Mouse (Mus musculus): ENCODE measurements around the gene Mepce. TPM values are rescaled to one million over a fixed set of nuclear protein-coding genes. Genes with fewer than 3 reads are reported as not detected.

Mepce gene
- polyA plus RNA-seq, 1 experiment from 2014 or later, result 9.1 TPM

- peaks cover 12% of the 10 kb centered on the region; the same call in 1 of the 2 replicates for H3K27me3 ChIP-seq (replicated peaks; ENCODE audit: low read depth, poor library complexity, severe bottlenecking)
- H3K27ac ChIP-seq (replicated peaks), result no peak overlapping the region; the same call in 1 of the 2 replicates
- H3K4me1 ChIP-seq, result peaks cover 58% of the 10 kb centered on the region
- DNase-seq (ENCODE audit: low spot score), result no peak
- H3K36me3 ChIP-seq (replicated peaks), result peaks cover 53% of the 10 kb centered on the region
- no peaks in the 10 kb centered on the region for H3K9me3 ChIP-seq
- H3K4me3 ChIP-seq, result peak overlapping the region; percentile 95
- 85% methylated on average over 14 of the region's 14 CpGs for WGBS
Measured at GRCm38 (mm10) chr5:137784546-137784945, 2.9 kb downstream of the Mepce start.

DNA sequence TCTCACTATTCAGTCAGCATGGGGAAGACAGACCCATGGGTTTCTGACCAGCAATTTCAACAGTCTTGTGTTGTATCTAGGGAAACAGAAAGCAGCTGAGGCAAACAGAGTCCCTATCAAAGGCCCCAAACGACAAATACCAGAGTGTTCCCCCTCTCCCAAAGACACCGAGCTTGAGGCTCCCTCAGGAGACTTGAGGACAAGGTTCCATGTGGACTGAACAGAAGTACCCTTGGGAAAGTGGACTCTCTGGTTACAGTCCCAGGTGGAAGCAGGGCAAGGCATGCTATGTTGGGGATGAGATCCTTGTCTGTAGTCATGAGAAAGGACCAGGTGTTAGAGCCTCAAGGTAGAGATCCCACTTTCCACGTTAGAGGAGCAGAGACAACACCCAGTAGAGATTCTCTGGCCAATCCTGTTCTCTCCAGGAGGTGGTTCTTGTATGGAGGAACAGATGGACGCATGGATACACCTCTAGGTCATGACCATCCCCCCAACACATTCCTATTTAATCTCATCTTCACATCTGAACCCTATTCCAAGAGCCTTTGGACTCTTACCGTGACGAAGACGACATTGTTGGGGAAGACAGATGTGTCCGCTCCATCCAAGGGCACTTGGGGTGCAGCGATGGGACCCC is 3.4 kb downstream of the Mepce start:
- H3K36me3 ChIP-seq (replicated peaks), result peaks cover 53% of the 10 kb centered on the region
- no peak for DNase-seq (ENCODE audit: low spot score)
- peak overlapping the region; percentile 95 for H3K4me3 ChIP-seq
- peaks cover 63% of the 10 kb centered on the region for H3K4me1 ChIP-seq
- no peaks in the 10 kb centered on the region for H3K9me3 ChIP-seq
- no peak overlapping the region; the same call in 1 of the 2 replicates for H3K27ac ChIP-seq (replicated peaks)
- H3K27me3 ChIP-seq (replicated peaks; ENCODE audit: low read depth, poor library complexity, severe bottlenecking), result peaks cover 8% of the 10 kb centered on the region; the same call in 1 of the 2 replicates
- 82% methylated on average over 9 of the region's 9 CpGs for WGBS

DNA sequence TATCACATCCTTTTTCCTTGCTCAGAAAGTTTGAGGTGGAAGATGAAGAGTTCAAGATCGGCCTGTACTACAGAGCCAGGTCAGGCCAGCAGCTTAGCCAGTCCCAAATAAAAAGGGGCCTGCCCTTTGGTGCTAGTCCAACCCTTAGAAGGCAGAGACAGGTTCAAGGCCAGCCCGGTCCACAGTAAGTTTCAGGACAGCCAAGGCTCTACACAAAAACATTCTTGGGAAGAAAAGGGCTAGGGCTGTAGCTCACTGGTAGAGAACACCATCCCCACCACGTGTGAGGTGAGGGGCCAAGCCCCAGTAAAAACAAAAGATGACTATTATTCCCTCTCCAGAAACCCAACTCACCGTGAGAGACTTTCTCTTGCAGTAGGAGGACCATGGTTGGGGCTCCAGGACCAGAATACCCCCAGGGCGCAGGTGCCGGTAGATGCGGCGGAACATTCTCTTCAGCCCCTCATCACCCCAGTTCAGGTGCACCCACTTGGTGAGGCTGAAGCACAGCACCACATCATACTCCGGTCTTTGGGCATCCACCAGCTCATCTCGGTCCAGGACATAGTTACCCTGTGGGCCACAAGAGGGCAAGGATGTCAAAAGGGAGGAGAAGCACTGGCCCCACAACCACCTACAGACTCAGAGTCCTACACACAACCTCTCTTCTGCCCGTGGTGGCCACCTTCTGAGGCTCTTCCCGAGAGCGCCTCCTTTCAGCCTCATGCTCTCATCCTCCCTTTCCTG is 4.5 kb downstream of the Mepce start:
- Histone ChIP-seq H3K9me3 (no peaks in the 10 kb centered on the region), H3K4me1 (peaks cover 66% of the 10 kb centered on the region), H3K4me3 (peak overlapping the region; percentile 95), H3K27me3 (replicated peaks; ENCODE audit: low read depth, poor library complexity, severe bottlenecking) (no peaks in the 10 kb centered on the region), H3K27ac (replicated peaks) (no peak overlapping the region), H3K36me3 (replicated peaks) (peaks cover 53% of the 10 kb centered on the region)
- WGBS, result 87% methylated on average over 13 of the region's 13 CpGs
- DNase-seq (ENCODE audit: low spot score), result no peak

- Histone ChIP-seq H3K4me1 (peaks cover 66% of the 10 kb centered on the region), H3K9me3 (no peaks in the 10 kb centered on the region), H3K27ac (replicated peaks) (no peak overlapping the region), H3K4me3 (peak overlapping the region; percentile 13; the same call in 1 of the 2 replicates), H3K36me3 (replicated peaks) (peaks cover 53% of the 10 kb centered on the region), H3K27me3 (replicated peaks; ENCODE audit: low read depth, poor library complexity, severe bottlenecking) (no peaks in the 10 kb centered on the region)
- WGBS, result 94% methylated on average over 7 of the region's 7 CpGs
- DNase-seq (ENCODE audit: low spot score), result no peak
Measured at GRCm38 (mm10) chr5:137781661-137782060, 5.8 kb downstream of the Mepce start.

DNA sequence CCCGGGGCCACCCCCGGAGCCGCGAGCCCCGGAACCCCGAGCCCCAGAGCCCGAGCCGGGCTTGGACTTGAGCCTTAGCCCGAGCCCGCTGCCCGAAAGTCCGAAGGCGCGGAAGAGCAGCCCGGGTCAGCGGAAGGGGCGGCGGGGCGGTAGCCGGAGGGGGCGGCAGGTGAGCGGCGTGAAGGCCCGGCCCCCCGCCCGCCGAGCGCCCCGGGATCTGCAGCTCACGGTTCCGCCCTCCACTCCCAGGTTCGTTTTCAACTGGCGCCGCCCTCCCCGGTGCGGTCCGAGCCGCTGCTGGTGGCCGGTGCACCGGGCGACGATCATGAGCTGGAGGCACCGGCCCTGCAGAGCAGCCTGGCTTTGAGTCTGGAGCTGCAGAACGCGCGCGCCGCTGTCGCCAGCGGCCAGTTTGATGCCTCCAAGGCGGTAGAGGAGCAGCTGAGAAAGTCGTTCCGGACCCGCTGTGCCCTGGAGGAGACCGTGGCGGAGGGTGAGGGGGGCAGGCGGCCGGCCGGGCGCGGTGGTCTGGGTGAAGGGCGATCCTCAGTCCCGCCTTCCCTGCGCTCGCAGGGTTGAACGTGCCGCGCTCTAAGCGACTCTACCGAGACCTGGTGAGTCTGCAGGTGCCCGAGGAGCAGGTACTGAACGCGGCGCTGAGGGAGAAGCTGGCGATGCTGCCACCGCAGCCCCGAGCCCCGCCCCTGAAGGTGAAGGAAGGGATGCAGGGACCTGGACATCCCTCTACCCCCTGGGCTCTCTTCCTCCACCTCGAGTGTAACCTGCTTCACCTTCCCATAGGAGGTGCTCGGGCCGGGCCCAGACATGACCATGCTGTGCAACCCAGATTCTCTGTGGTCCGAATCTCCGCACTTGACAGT is 8.2 kb downstream of the Mepce start:
- H3K36me3 ChIP-seq (replicated peaks), result peaks cover 44% of the 10 kb centered on the region
- peak overlapping the region; percentile 96 for H3K4me3 ChIP-seq
- no peaks in the 10 kb centered on the region for H3K27me3 ChIP-seq (replicated peaks; ENCODE audit: low read depth, poor library complexity, severe bottlenecking)
- H3K27ac ChIP-seq (replicated peaks), result peak overlapping the region; percentile 93
- peak; percentile 53 for DNase-seq (ENCODE audit: low spot score)
- no peaks in the 10 kb centered on the region for H3K9me3 ChIP-seq
- WGBS, result under 1% methylated on average over 83 of the region's 83 CpGs
- H3K4me1 ChIP-seq, result peaks cover 56% of the 10 kb centered on the region

GRCm38 (mm10) chr5:137778635-137779034 is 8.8 kb downstream of the Mepce start, which contains the start of gene Ppp1r35:
Gene Ppp1r35 (plus strand): TSS chr5:137778849.
- H3K9me3 ChIP-seq, result no peaks in the 10 kb centered on the region
- H3K36me3 ChIP-seq (replicated peaks), result peaks cover 37% of the 10 kb centered on the region
- peaks cover 50% of the 10 kb centered on the region for H3K4me1 ChIP-seq
- peak within 1 kb of the TSS; percentile 93 for H3K27ac ChIP-seq (replicated peaks)
- no peaks in the 10 kb centered on the region for H3K27me3 ChIP-seq (replicated peaks; ENCODE audit: low read depth, poor library complexity, severe bottlenecking)
- DNase-seq (ENCODE audit: low spot score), result peak; percentile 97
- under 1% methylated on average over 31 of the region's 31 CpGs for WGBS
- H3K4me3 ChIP-seq, result peak within 1 kb of the TSS; percentile 96

GRCm38 (mm10) chr5:137777267-137777845 is 10.1 kb downstream of the Mepce start:
- no peaks in the 10 kb centered on the region for H3K9me3 ChIP-seq
- DNase-seq (ENCODE audit: low spot score), result no peak
- H3K4me1 ChIP-seq, result peaks cover 37% of the 10 kb centered on the region
- peaks cover 24% of the 10 kb centered on the region for H3K36me3 ChIP-seq (replicated peaks)
- no peak overlapping the region for H3K27ac ChIP-seq (replicated peaks)
- WGBS, result 84% methylated on average over 7 of the region's 7 CpGs
- H3K27me3 ChIP-seq (replicated peaks; ENCODE audit: low read depth, poor library complexity, severe bottlenecking), result no peaks in the 10 kb centered on the region
- H3K4me3 ChIP-seq, result 0 out of 2 replicates have a peak overlapping the region, but pooled peaks have one; percentile 96

- no peaks in the 10 kb centered on the region for H3K27me3 ChIP-seq (replicated peaks; ENCODE audit: low read depth, poor library complexity, severe bottlenecking)
- no peak overlapping the region for H3K27ac ChIP-seq (replicated peaks)
- peaks cover 15% of the 10 kb centered on the region for H3K36me3 ChIP-seq (replicated peaks)
- 45% methylated on average over 5 of the region's 5 CpGs for WGBS
- H3K4me1 ChIP-seq, result peaks cover 29% of the 10 kb centered on the region
- H3K9me3 ChIP-seq, result no peaks in the 10 kb centered on the region
- DNase-seq (ENCODE audit: low spot score), result no peak
- peak overlapping the region; percentile 13; the same call in 1 of the 2 replicates for H3K4me3 ChIP-seq
Measured at GRCm38 (mm10) chr5:137776408-137776918, 11.0 kb downstream of the Mepce start.

- H3K27me3 ChIP-seq (replicated peaks; ENCODE audit: low read depth, poor library complexity, severe bottlenecking), result no peaks in the 10 kb centered on the region
- peaks cover 28% of the 10 kb centered on the region for H3K4me1 ChIP-seq
- DNase-seq (ENCODE audit: low spot score), result no peak
- no peaks in the 10 kb centered on the region for H3K9me3 ChIP-seq
- WGBS, result 85% methylated on average over 2 of the region's 2 CpGs
- no peak overlapping the region for H3K4me3 ChIP-seq
- no peak overlapping the region for H3K27ac ChIP-seq (replicated peaks)
- peaks cover 8% of the 10 kb centered on the region for H3K36me3 ChIP-seq (replicated peaks)
Measured at GRCm38 (mm10) chr5:137775587-137776290, 11.7 kb downstream of the Mepce start.

DNA sequence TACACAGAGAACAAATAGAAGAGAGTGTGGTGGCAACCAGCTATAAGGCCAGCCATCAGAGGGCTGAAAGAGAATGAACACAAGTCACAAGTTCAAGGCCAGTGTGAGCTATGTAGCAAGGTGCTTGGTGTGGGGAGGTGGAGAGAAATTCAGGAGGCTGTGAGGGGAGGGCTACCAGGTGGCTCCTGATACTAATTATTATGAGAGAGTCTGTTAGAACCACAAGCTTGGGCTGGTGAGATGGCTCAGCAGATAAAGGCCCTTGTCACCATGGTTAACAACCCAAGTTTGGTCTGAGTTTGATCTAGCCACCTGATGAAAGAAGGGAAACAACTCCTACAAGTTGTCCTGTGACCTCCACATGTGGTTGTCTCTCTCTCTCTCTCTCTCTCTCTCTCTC is 14.7 kb downstream of the Mepce start:
- no peaks in the 10 kb centered on the region for H3K9me3 ChIP-seq
- no peak overlapping the region for H3K4me3 ChIP-seq
- no peak for DNase-seq (ENCODE audit: low spot score)
- H3K27me3 ChIP-seq (replicated peaks; ENCODE audit: low read depth, poor library complexity, severe bottlenecking), result no peaks in the 10 kb centered on the region
- no peaks in the 10 kb centered on the region for H3K36me3 ChIP-seq (replicated peaks)
- no peak overlapping the region for H3K27ac ChIP-seq (replicated peaks)
- peaks cover 11% of the 10 kb centered on the region for H3K4me1 ChIP-seq

DNA sequence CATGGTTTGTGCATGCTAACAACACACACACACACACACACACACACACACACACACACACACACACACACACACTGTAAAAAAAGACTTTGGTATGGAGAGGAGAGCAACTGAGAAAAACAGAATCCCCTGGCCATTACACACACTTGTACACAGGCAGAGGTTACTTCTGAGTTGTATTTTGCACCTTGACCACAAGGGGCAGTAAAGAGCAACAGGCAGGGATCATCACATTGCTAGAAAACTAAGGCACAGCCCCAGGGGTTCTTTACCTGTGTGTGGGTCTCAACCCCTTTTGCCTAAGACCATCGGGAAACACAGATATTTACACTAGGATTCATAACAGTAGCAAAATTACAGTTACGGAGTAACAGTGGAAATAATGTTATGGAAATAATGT is 16.7 kb downstream of the Mepce start:
- Histone ChIP-seq H3K9me3 (0 out of 2 replicates have a peak, but pooled peaks cover 2% of the 10 kb centered on the region), H3K4me3 (no peak overlapping the region), H3K4me1 (peaks cover 5% of the 10 kb centered on the region; the same call in 1 of the 2 replicates), H3K27me3 (replicated peaks; ENCODE audit: low read depth, poor library complexity, severe bottlenecking) (no peaks in the 10 kb centered on the region), H3K36me3 (replicated peaks) (no peaks in the 10 kb centered on the region), H3K27ac (replicated peaks) (no peak overlapping the region)
- DNase-seq (ENCODE audit: low spot score), result peak; percentile 59
- WGBS, result 40% methylated on average over 2 of the region's 2 CpGs

All from embryonic facial prominence, embryonic 10.5 days (tissue).